In the genomic region with DNA sequence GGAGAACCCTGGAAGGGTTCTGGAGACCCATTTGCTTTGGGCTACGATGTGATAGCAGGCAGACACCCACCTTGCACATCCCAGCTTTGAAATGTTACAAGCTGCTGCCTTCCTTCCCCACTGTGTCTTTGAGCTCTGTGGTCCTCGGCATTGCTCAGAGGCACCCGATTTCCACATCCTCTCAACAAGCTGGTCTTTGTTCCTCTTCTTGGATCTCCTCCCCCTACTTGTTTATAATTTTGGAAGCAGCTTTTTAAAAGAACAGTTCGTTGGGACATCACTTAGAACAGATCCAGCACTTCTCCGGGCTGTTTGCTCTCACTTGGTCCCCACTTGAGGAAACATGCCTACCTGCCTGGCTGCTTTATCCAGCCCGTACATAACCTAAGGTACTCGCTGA, we compare ENCODE assay signal across 31 mouse cellular contexts. TPM values are rescaled to one million over a fixed set of nuclear protein-coding genes. Genes with fewer than 3 reads are reported as not detected.
DNase-seq lines count a peak whose midpoint lies in the region; ATAC-seq and TF ChIP-seq lines count a peak whose summit lies in the region.
"Had no signal": no experiment of that assay in that cellular context is flagged by ENCODE, and none has a peak within 500 bp of the region (broad histone marks: within the 10 kb centered on the region; RNA-seq: fewer than 3 reads in every experiment).

No protein-coding gene starts in this region.

- H3K36me3 ChIP-seq in liver, postnatal 0 days (replicated peaks; ENCODE audit: insufficient read depth, low read length): no peaks in the 10 kb centered on the region
- no peaks in the 10 kb centered on the region for H3K36me3 ChIP-seq in thymus, adult 2 months (ENCODE audit: control insufficient read depth, insufficient read depth, low read length)
- H3K36me3 ChIP-seq: heart, embryonic 13.5 days; intestine, embryonic 15.5 days; limb, embryonic 12.5 days; neural tube, embryonic 15.5 days had no signal

- TF ChIP-seq POLR2A in thymus, adult 2 months (IDR thresholded peaks at IDR 0.05; ENCODE audit: control insufficient read depth, extremely low read depth, insufficient read depth, low read length, poor library complexity): no peak

- no peak for TF ChIP-seq CTCF in liver, postnatal 0 days (IDR thresholded peaks at IDR 0.05; ENCODE audit: low read depth)
- no peak for TF ChIP-seq CTCF in thymus, adult 2 months (IDR thresholded peaks at IDR 0.05; ENCODE audit: borderline replicate concordance, control insufficient read depth, extremely low read depth, insufficient read depth, low read length, poor library complexity)

- H3K9me3 ChIP-seq in liver, postnatal 0 days (ENCODE audit: low read length): no peaks in the 10 kb centered on the region
- H3K9me3 ChIP-seq: heart, embryonic 13.5 days; intestine, embryonic 15.5 days; limb, embryonic 12.5 days; neural tube, embryonic 15.5 days had no signal

- ATAC-seq in liver, postnatal 0 days: no peak
- ATAC-seq in common myeloid progenitor, adult 5-6 weeks (replicated peaks; ENCODE audit: low read depth, poor library complexity, severe bottlenecking): peak; percentile 53
- peak; percentile 69 for ATAC-seq in megakaryocyte progenitor cell, adult 5-6 weeks (replicated peaks; ENCODE audit: poor library complexity)
- ATAC-seq: intestine, embryonic 15.5 days had no signal

- H3K9ac ChIP-seq in liver, postnatal 0 days (replicated peaks): no peak overlapping the region
- H3K9ac ChIP-seq: heart, embryonic 13.5 days; intestine, embryonic 15.5 days; limb, embryonic 12.5 days; neural tube, embryonic 15.5 days had no signal

- no peak for DNase-seq in liver, postnatal 0 days
- DNase-seq in liver: no peak
- peak; percentile 9 for DNase-seq in Muller cell, postnatal 12 days (ENCODE audit: inconsistent ontology term)
- no peak for DNase-seq in gastrocnemius, postnatal 10 days
- DNase-seq in thymus, adult 2 months: no peak
- DNase-seq: adrenal gland, adult 8-10 months; B cell, adult 2 months; cerebellum, adult 11 months; cerebellum, adult 9-11 months; gastrocnemius, postnatal 36 days; heart, postnatal 10 days; kidney, adult 2 months; kidney, postnatal 10 days; lung, postnatal 10 days; midbrain, embryonic 14.5 days; right cerebral cortex, postnatal 25 days; spleen, adult 18-20 months; thymus, postnatal 36 days had no signal

- 50% methylated on average over 7 of the region's 7 CpGs for WGBS in liver, postnatal 0 days (ENCODE audit: insufficient replicate concordance)
- WGBS in thymus, adult 2 months: 39% methylated on average over 7 of the region's 7 CpGs

- no peak for TF ChIP-seq EP300 in liver, postnatal 0 days (IDR thresholded peaks at IDR 0.05; ENCODE audit: low read depth)

- peak overlapping the region; percentile 51; the same call in 1 of the 2 replicates for H3K27ac ChIP-seq in liver, postnatal 0 days (ENCODE audit: low read depth)
- H3K27ac ChIP-seq in thymus, adult 2 months (ENCODE audit: control insufficient read depth, insufficient read depth, low read length): no peak overlapping the region
- H3K27ac ChIP-seq: heart, embryonic 13.5 days; intestine, embryonic 15.5 days; limb, embryonic 12.5 days; neural tube, embryonic 15.5 days had no signal

- H3K27me3 ChIP-seq in liver, postnatal 0 days (ENCODE audit: insufficient read depth, low read length): no peaks in the 10 kb centered on the region
- H3K27me3 ChIP-seq in thymus, adult 2 months (ENCODE audit: control insufficient read depth, insufficient read depth, low read length): no peaks in the 10 kb centered on the region
- H3K27me3 ChIP-seq: intestine, embryonic 15.5 days; neural tube, embryonic 15.5 days had no signal

- H3K4me2 ChIP-seq in liver, postnatal 0 days (ENCODE audit: low read depth, low read length): no peak overlapping the region
- H3K4me2 ChIP-seq: heart, embryonic 13.5 days; intestine, embryonic 15.5 days; limb, embryonic 12.5 days; liver, embryonic 11.5 days; neural tube, embryonic 15.5 days had no signal

- peaks cover 5% of the 10 kb centered on the region; the same call in 1 of the 2 replicates for H3K4me1 ChIP-seq in liver, postnatal 0 days (ENCODE audit: insufficient read depth)
- H3K4me1 ChIP-seq in thymus, adult 2 months (replicated peaks; ENCODE audit: control insufficient read depth, insufficient read depth, low read length): peaks cover 10% of the 10 kb centered on the region
- H3K4me1 ChIP-seq: intestine, embryonic 15.5 days; limb, embryonic 12.5 days had no signal

- no peak overlapping the region for H3K4me3 ChIP-seq in liver, postnatal 0 days (ENCODE audit: low read depth, low read length)
- no peak overlapping the region for H3K4me3 ChIP-seq in thymus, adult 2 months (ENCODE audit: control insufficient read depth, insufficient read depth, low read length)
- H3K4me3 ChIP-seq: erythroblast, embryonic 14.5 days; heart, embryonic 13.5 days; intestine, embryonic 15.5 days; limb, embryonic 12.5 days; neural tube, embryonic 15.5 days had no signal

RNA-seq across cellular contexts. Expression of a gene that starts 22.1 kb away (rescaled TPM):
- not detected in 2 replicates for polyA plus RNA-seq in liver, postnatal 0 days (2015; fragmentation: Nextera tagmentation; extraction: Ambion mirVana)
- total RNA-seq in common myeloid progenitor, adult 5-6 weeks (2017): not detected in 2 replicates
- not detected in 2 replicates for total RNA-seq in megakaryocyte progenitor cell, adult 5-6 weeks (2015)
- total RNA-seq in megakaryocyte progenitor cell, adult 5-6 weeks (2017): not detected in 2 replicates
- total RNA-seq in gastrocnemius, postnatal 10 days (2021): under 1 TPM; 0.09 to 0.11 TPM
- polyA plus RNA-seq in thymus, adult 2 months (2012; rRNA removed): 0.04 and 0.12 TPM in 2 replicates
- total RNA-seq: gastrocnemius, adult 18-20 months; gastrocnemius, postnatal 36 days; heart, adult 8-10 months had no signal
- polyA plus RNA-seq: erythroblast, embryonic 14.5 days; heart, embryonic 13.5 days; intestine, embryonic 15.5 days; large intestine, adult 2 months; liver, embryonic 11.5 days; liver, embryonic 16.5 days; stomach, embryonic 16.5 days had no signal
